Mouse (Mus musculus) mouse embryonic stem cell (cell line): ENCODE measurements at regions not wholly inside any gene's neighbourhood (a gene's known extent, or its start where the extent isn't known, plus 50 kb on each side); places are given as distances from the start of the nearest gene placed in this dataset.

Source experiments
- in situ Hi-C, 2 experiments: fragments of 300-500 bp; cut with MboI; formaldehyde crosslinking; loops; 1 replicate in 1 of 2; 3 replicates in 1 of 2; pipeline ENCODE4 v1.14.3; 2019 to 2020; ENCODE audit warnings: low sequenced_read_pairs in 2 of 2, low pct_unique_long_range_greater_than_20kb in 1 of 2, mixed read lengths in 1 of 2; ENCODE audit not compliant: unreplicated experiment in 1 of 2

GRCm38 (mm10) chr12:46138646-46139045 is 680.1 kb downstream of the Nova1 start:
- in situ Hi-C loops = no loop called here

- in situ Hi-C loops = no loop called here
Measured at GRCm38 (mm10) chr12:46125867-46126266, 692.9 kb downstream of the Nova1 start.

- in situ Hi-C loops = no loop called here
Measured at GRCm38 (mm10) chr12:46111352-46111751, 707.4 kb downstream of the Nova1 start.

GRCm38 (mm10) chr12:46083356-46083755 is 735.4 kb downstream of the Nova1 start:
- in situ Hi-C loops = no loop called here

GRCm38 (mm10) chr12:46075789-46076217 is 742.9 kb downstream of the Nova1 start:
- in situ Hi-C loops = no loop called here

GRCm38 (mm10) chr12:46075355-46075754 is 743.4 kb downstream of the Nova1 start:
- in situ Hi-C loops = no loop called here

- in situ Hi-C loops = no loop called here
Measured at GRCm38 (mm10) chr12:46066896-46067295, 751.8 kb downstream of the Nova1 start.

GRCm38 (mm10) chr12:46040626-46041025 is 778.1 kb downstream of the Nova1 start:
- in situ Hi-C loops = no loop called here

GRCm38 (mm10) chr12:46040216-46040615 is 778.5 kb downstream of the Nova1 start:
- in situ Hi-C loops = no loop called here

GRCm38 (mm10) chr12:46036540-46037094 is 782.1 kb downstream of the Nova1 start:
- in situ Hi-C loops = no loop called here

- in situ Hi-C loops = no loop called here
Measured at GRCm38 (mm10) chr12:46025266-46025665, 793.5 kb downstream of the Nova1 start.

GRCm38 (mm10) chr12:46021546-46021910 is 797.2 kb downstream of the Nova1 start:
- in situ Hi-C loops = no loop called here

- in situ Hi-C loops = no loop called here
Measured at GRCm38 (mm10) chr12:46020835-46021545, 797.7 kb downstream of the Nova1 start.

- in situ Hi-C loops = no loop called here
Measured at GRCm38 (mm10) chr12:45977691-45978414, 840.9 kb downstream of the Nova1 start.

GRCm38 (mm10) chr12:45975780-45976179 is 842.9 kb downstream of the Nova1 start:
- in situ Hi-C loops = no loop called here

- in situ Hi-C loops = no loop called here
Measured at GRCm38 (mm10) chr12:45970472-45970871, 848.3 kb downstream of the Nova1 start.

- in situ Hi-C loops = no loop called here
Measured at GRCm38 (mm10) chr12:45969881-45970280, 848.8 kb downstream of the Nova1 start.

- in situ Hi-C loops = no loop called here
Measured at GRCm38 (mm10) chr12:45946918-45947317, 871.8 kb downstream of the Nova1 start.

GRCm38 (mm10) chr12:45944464-45944863 is 870.0 kb upstream of the Stxbp6 start:
- in situ Hi-C loops = no loop called here

- in situ Hi-C loops = no loop called here
Measured at GRCm38 (mm10) chr12:45942402-45942801, 867.9 kb upstream of the Stxbp6 start.
